Mouse (Mus musculus): Measurements from ENCODE around the gene Thbs3.

Thbs3 gene

DNA sequence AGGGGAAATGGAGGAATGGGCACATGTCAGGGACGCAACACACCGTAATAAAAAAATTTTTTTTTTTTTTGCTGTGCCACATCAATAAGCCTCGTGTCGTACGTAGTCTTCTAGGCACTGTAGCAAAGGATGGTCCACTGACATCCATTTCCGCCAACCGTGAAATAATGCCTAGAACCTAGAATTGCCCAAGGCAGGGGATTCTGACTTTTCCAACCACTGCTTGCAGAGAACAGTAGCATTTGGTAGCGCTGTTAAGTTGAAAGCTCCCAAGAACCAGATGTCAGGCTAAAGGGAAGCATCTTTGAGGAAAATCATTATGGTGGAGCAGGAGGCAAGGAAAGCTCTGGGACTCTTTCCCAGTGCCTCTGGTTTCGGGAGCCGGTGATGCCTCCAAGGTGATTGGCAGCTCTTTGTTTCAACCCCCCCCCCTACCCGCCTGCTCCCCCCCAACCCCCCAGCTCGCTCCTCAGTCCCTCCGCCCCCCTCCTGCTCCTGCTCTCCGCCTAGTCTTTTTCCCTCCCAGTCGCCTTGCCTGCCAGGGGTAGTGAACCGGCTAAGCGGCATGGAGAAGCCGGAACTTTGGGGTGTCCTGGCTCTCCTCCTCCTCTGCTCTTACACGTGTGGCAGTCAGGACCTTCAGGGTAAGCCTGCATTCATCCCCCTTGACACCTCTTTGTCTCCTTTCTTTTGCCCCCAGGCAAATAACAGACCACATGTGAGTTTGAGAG is at the start of gene Thbs3:
Thbs3 (plus strand) TSS at position 500 of the 731 bp plus-strand sequence.
- no peak for DNase-seq

DNA sequence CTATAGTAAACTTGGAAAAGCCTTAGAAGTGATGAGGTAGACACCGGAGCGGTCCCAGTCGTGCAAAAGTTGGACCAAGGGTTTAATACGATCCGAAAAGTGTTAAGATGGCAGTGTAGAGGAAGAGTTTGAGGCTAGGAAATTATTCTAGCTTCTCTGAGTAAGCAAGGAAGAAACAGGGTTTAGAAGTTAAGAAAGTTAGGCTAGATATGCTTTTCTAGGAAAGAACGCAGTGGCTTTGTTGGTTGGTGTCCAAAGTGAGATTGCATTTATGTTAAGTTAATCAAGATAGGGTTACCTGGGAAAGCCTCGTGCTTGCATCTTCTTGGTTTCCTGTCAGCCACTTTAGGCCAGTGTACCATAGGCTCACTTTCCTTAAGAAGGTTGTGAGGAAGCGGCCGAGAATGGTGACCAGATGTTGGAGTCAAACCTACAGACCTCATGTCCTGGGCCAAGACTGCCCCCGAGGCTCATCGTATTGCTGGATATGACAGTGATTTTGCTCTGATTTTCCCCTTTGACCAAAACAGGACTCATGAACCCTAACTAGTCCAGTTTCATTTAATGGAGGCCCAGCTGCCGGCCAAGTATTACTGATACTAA is 49.6 kb upstream of the Thbs3 start:
- DNase-seq = no peak

DNA sequence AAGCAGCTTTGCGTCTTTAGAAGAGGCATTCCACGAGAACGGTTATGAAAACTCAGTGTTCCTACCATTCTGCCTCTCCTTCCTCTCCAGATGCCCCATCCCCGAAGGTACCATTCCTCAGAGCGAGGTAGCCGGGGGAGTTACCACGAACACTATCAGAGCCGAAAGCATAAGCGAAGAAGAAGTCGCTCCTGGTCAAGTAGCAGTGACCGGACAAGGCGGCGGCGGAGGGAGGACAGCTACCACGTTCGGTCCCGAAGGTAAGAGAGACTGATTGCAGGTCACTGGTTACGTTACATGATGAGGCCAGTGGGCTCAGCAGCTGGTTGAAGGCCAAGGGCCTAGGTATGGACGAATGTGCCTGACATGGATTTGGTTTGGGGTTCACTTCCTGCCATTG is 48.0 kb upstream of the Thbs3 start:
- DNase-seq = no peak

DNA sequence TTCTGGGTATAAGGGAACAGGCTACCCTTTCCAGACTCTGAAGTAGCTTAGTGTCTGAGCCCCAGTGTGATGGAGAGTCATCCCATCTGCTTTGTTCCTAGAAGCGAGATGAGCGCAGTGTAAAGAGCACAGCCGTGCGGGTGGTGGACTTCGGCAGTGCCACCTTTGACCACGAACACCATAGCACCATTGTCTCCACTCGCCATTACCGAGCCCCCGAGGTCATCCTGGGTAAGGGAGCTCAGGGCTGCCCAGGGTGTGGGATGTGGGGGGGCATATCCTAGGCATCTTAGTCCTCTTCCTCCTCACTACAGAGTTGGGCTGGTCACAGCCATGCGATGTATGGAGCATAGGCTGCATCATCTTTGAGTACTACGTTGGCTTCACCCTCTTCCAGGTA is 40.1 kb upstream of the Thbs3 start:
- no peak for DNase-seq

DNA sequence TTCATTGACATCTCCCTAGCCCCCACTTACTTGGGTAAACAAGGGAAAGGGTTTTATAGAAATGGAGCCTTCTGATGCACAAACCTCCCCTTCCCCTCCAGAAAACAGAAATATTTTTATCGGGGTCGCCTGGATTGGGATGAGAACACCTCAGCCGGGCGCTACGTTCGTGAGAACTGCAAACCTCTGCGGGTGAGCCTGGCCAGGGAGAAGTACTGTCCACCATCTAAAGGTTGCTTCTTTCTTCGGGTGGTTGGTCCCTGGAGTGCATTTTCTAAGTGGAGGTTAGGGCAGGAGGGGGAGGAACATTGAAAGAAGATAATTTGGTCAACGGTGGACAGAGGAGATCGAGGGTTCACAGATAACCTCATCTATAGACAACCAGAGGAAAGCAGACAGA is 39.4 kb upstream of the Thbs3 start:
- DNase-seq = no peak

DNA sequence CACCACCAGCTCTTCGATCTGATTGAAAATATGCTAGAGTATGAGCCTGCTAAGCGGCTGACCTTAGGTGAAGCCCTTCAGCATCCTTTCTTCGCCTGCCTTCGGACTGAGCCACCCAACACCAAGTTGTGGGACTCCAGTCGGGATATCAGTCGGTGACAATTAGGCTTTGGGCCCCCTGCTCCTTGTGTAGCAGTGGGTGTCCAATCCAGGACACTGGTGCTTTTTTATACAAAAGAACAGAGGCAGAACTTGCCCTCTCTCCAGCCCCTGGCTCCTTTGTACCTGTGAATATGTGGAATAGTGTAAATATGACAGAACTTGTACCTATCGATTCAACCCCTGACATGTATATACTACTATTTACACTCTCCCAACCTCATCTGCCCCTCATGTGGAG is 38.6 kb upstream of the Thbs3 start:
- no peak for DNase-seq

DNA sequence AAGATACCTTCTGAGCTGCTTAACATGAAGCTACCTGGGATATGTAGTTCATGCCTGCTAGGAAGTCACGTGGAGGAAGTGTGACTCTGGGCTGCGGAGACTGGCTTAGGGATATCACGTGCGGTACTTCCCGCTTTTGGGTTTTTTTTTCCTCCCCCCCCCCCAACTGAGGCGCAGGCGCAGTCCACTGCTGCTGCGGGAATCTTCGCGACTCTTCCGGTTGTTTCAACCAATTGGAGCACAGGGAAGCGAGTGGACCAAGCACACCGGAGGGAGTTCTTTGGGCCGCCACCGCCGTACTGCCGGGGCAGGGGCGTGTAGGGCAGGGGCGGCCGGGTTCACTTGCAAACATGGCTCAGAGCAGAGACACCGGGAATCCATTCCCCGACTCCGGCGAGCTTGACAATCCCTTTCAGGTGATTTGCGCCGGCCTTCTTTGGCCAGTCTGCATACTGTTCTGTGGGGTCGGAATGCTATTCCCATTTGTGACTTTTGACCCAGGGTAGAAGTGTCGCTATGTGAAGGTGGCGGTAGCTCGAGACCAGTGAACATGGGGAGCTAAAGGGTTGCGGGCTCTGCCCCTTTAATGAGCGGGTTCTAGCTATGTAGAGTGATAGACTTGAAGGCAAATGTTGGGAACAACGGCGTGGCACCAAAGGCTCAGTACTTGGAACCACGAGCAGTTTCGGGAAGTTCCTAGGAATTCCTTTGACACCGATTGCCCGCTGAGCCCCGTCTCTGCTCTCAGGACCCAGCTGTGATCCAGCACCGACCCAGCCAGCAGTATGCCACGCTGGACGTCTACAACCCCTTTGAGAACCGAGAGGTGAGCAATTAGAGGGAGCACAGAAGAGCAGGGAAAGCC is 37.5 kb upstream of the Thbs3 start, which contains the start of gene Scamp3:
Scamp3 (plus strand) TSS at position 232 of the 865 bp plus-strand sequence.
- peak; percentile 83 for DNase-seq

DNA sequence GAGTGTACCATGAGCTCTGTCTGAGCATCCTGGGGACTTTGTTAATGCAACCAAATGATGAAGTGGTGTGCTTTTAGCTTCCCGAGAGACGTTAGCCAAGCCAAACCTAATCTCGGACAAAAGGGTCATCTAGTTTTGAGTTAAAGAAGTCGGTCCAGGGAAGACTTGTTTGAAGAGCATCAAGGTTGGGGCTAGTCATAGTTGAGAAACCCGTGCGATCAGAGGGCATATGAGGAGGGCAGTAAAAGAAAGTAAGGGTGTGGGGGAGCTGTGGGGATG is 36.9 kb upstream of the Thbs3 start:
- no peak for DNase-seq

DNA sequence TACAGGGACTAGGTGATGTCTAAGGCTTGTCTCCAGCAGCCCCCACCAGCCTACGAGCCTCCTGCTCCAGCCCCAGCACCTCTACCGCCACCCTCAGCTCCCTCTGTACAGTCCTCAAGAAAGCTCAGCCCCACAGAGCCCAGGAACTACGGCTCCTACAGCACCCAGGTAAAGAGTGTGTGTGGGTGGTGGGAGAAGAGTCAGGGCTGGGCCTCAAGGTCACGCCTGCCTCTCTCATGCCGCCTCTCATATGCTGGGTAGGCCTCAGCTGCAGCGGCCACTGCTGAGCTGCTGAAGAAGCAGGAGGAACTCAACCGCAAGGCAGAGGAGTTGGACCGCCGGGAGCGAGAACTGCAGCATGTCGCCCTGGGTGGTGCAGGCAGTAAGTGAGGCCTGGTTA is 35.9 kb upstream of the Thbs3 start:
- DNase-seq = no peak

DNA sequence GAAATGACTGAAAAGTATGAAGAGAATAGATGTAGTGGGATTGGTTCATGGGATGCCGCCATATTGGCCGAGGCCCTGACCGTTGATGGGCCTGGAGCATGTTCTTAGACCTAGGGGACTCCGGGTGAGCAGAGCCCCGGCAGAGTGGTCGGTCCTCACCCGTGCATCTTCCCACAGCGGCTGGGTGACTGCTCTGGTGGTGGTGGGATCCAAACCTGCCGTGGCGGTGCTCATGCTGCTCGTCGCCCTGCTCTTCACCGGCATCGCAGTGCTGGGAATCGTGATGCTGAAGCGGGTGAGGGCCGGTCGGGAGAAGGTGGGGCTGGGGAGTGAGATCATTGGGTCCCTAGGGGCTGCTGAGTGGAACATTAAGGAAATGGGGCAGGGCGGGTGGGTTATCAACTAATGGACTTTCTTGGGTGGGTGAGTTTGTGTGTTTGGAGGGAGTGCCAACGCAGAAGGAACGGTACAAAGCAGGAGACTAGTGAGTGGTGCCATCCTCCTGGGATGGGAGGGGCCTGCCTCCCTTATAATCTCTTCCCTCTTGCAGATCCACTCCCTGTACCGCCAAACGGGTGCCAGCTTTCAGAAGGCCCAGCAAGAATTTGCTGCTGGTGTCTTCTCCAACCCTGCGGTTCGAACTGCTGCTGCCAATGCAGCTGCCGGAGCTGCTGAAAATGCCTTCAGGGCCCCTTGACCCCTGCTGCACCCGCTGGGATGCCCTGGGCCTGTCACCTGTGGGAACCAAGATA is 33.1 kb upstream of the Thbs3 start:
- DNase-seq = no peak

DNA sequence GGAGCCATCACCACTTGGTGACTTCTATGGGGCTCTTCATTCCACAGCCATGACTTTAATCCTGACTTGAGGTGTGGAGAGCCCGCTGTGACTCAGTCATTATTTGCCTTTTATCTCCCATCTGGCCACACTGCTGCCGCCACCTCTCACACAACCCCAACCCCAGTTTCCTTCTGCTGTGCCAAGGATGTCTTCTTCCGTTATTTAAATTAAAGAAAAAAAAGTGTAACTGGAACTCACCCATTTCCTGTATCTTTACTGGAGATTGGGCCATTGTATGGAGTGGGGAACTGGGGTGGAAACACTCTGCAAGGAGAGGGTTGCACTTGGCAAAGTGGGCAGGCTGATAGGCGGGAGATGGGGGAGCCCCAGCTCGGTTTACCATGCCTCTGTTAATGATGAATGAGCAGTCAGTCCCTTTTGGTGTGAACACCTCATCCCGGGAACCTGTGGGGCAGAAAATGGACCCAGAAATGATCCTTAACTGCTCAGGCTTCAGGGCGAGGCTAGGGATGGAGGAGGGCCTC is 32.4 kb upstream of the Thbs3 start:
- no peak for DNase-seq

DNA sequence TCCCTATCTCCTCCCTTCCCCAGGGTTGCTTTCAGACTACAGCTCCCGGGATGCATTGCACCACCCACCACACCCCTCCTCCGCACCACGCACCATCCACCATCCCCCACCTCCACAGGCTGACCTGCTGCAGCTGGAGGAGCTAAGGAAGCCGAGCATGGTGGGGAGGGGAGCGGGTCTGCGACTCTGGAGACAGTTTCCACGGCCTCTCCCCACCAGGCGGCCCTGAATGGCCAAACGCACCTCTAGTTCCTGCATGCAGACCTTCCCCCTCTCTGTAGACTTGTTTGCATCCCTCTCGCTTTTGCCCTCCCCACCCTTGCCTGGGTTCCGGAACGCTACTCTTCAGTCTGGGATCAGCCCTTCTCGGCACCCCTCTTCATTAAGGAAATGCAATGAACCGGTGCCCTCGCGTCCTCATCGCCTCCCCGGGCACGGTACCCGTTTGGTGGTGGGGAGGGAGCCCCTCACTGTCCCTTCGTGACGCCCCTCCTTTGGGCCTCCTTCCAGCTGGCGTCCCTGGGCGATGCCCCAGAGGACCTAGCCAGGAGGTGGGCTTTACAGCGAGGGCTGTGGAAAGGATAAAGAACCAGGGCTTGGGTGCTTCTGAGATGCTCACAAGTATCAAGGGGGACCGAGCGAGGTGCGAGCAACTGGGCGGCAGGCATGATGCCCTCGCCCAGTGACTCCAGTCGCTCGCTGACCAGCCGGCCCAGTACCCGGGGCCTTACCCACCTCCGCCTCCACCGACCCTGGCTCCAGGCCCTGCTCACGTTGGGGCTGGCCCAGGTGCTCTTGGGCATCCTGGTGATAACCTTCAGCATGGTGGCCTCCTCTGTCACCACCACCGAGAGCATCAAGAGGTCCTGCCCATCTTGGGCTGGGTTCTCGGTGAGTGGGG is 31.7 kb upstream of the Thbs3 start, which contains the start of gene Fam189b:
Fam189b (plus strand) TSS at position 86 of the 901 bp plus-strand sequence.
- DNase-seq = peak; percentile 84

DNA sequence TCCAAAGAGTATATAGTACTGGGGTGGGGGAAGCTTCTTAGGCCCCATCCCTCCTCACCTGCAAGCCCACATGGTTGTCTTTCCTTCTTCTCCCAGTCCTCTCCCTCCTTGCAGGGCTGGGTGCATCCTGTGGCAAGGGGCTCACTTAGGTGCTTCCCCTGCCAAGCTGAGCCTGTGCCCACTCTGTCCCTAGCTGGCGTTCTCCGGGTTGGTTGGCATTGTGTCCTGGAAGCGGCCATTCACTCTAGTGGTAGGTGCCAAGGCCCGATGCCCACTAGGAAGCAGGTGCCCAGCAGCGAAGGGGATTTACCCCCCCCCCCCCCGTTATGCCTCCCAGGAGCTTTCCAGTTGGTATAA is 31.0 kb upstream of the Thbs3 start:
- no peak for DNase-seq

DNA sequence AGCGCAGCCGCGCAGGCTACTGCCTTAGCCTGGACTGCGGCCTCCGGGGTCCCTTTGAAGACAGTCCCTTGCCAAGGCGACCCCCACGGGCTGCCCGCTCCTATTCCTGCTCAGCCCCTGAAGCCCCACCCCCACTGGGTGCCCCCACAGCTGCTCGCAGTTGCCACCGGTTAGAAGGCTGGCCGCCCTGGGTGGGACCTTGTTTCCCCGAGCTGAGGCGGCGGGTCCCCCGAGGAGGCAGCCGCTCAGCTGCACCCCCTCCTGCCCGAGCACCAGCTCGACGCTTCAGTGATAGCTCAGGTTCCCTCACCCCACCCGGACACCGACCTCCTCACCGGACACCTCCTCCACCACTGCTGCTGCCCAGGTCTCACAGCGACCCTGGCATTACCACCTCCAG is 27.8 kb upstream of the Thbs3 start:
- no peak for DNase-seq

DNA sequence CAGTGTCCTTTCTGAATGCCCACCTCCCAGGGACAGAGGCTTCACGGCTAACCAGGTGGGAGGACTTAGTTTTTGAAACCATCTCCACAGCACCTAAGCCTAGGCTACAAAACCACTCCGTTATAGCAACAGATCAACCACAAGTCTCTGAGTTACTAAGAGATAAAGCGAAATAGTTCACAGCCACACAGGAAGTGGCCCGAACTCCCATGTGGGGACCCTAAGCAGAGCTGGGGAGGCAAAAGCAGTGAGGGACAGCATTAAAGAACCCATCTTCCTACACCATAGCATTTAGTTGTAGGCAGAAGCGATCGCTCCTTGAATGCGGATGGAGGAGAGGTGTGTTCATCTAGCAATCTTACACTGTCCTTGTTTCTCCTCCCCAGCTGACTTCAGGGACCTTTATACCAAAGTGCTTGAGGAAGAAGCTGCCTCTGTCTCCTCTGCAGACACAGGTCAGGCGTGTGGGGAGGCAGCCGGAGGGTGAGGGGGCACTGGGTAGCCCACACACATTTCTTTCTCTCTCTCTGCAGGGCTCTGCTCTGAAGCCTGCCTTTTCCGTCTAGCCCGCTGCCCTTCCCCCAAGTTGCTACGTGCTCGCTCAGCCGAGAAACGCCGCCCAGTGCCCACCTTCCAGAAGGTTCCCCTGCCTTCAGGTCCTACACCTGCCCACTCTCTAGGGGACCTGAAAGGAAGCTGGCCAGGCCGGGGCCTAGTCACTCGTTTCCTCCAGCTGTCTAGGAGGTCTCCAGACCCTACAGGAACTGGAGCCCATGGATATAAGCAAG is 27.1 kb upstream of the Thbs3 start:
- DNase-seq = no peak

DNA sequence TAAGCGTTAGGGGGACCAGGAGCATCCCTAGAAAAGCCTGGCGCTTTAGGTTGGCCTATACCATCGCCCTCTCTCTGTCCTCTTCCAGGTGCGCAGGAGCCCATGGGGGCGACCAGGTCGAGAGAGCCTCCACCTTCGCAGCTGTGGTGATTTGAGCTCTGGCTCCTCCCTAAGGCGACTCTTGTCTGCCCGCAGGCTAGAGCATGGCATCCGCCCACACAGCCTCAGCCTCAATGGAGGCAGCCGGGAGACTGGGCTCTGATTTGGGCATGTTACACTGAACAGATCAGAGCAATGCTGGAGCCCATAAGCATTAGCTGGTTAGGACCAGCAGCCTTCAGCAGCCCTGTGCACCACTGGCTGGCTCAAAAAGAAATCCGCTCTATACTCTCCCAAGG is 26.5 kb upstream of the Thbs3 start:
- no peak for DNase-seq

DNA sequence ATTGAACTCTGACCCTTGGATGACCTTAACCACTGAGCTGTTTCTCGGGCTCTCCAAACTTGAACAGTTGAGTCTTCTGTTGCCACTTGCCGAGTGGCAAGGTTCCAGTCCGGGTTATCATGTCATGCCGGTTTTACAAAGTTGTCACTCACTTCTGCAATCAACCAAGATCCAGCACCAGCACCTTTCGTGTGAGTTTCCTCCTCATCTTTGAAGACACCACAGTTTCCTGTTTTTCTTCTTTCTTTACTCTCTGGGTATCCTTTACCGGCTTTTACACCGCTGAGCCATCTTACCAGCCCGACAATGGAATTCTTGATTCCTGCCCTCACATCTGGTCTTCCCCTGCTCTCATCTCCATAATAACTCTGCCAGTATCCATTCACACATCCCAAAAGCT is 24.5 kb upstream of the Thbs3 start:
- DNase-seq = no peak

DNA sequence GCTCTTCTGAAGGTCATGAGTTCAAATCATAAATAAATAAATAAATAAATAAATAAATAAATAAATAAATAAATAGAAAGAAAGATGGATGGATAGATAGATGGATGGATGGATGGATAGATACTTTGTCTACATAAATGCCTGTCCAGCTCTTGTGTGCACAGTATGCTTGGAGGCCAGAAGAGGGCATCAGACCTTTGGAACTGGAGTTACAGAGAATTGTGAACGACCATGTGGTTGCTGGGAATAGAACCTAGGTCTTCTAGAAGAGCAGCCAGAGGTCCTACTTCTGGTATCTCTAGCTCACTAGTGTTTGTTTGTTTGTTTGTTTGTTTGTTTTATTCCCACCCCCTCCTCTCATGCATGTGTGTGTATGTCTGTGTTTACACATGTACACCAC is 21.6 kb upstream of the Thbs3 start:
- DNase-seq = no peak

DNA sequence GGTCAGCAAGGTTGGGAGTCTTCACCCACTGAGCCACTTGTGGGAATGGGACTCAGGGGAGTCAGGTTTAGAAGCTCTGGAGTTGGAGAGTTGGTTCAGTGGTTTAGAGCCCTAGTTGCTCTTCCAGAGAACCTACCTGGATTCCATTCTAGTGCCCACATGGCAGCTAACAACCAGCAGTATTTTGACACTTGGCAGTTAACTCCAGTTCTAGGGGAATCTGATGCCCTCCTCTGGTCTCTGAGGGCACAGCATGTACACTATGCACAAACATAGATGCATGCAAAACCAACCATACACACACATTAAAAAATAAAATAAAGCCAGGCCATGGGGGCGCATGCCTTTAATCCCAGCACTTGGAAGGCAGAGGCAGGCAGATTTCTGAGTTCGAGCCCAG is 21.1 kb upstream of the Thbs3 start:
- DNase-seq = no peak

DNA sequence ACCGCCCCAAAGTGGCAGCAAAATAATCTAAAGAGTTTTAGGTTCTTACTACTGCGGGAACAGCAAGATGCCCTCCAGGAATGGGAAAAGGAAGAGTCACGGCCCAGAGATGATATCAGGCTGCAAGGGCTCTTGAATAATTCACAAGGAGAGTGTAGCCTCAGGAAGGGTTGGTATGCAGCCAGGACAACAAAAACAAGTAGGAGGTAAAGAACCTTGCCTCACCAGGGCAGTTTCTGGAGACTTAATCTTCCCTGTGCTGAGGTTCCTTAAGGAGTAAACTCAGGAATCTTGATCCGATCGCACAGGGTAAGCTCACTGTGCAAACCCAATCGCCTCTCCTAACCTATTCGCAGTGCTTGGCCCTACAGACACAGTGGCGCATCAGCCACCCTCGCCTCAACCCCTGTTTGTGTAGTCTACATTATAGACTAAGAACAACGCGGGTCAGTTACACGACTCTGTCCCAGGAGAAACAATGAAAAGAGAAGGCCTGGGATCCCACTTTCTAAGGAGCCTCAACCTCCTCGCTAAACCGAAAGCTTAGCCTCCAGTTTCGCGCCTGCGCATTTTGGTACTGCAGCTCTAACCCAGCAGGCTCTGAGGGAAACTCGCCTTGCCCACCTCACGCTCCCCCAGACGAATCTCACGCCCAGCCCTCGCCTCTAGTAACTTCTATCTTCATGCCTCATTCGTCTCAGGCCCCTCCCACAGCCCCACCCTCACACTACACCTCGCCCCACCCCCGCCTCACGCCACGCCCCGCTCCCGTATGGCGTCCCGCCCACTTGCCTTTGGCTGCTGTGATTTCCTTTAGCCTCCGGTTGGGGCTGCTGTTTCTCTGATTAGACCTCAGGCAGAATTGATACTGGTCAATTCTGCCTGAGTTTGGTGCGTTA is 18.8 kb upstream of the Thbs3 start:
- peak; percentile 72 for DNase-seq

Data from cerebellum, adult 11 months (tissue).